Mouse (Mus musculus) spleen, adult 2 months (tissue): ENCODE results near the gene Ykt6.

ENCODE experiments used
- CTCF ChIP-seq: fragments of 200-500 bp; IDR thresholded peaks from 2 replicates; pipeline ENCODE4 v1.5.1; 2011; ENCODE audit warnings: mild to moderate bottlenecking, inconsistent platforms; ENCODE audit not compliant: insufficient read depth, insufficient read length, insufficient replicate concordance; ENCODE audit errors: extremely low read depth
- POLR2A ChIP-seq: fragments of 200-500 bp; IDR thresholded peaks from 2 replicates; pipeline ENCODE4 v1.6.1; 2011; ENCODE audit warnings: low read depth, low read length, inconsistent platforms

DNA sequence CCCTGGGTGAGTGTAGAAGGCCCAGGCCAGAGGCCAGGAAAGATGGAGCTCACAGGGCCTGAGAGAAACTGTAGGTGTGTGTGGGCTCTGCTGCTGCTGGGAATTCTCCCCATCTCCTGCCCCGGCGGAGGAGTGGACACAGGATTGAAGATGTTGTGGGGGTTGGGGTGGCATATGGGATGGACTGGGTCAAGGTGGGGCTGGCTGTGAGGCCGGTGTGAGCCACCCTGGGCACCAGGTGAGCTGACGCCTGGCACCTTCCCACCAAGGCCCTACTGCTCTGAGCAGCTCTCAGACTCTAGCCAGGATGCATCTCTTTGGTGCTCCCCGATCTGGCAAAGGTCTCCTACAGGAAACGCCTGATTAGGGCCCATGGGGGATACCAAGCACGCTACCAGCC lies 25.8 kb downstream of the Ykt6 start:
- TF ChIP-seq POLR2A (no peak), CTCF (no peak)
